Mouse (Mus musculus) inflammation-experienced regulatory T-cells, adult 6 months (primary cell): ENCODE measurements around the gene Epp13. TPM values are rescaled to one million over a fixed set of nuclear protein-coding genes. Genes with fewer than 3 reads are reported as not detected.
"Not testable (repeated sequence)": the region's sequence is repeated elsewhere in the genome, so short reads cannot be mapped to it uniquely, and the experiment has no call there.

Source experiments
- ATAC-seq: one replicate; pipeline ENCODE4 v1.8.0; 2017
- polyA plus RNA-seq, 3 experiments: library from polyadenylated mRNA; unstranded; fragments of 100-300 nt; shearing (Covaris generic); gene quantifications; one replicate each; pipeline ENCODE4 v1.2.1; 2017

Epp13 gene
- polyA plus RNA-seq, 3 experiments from 2014 or later: not detected

DNA sequence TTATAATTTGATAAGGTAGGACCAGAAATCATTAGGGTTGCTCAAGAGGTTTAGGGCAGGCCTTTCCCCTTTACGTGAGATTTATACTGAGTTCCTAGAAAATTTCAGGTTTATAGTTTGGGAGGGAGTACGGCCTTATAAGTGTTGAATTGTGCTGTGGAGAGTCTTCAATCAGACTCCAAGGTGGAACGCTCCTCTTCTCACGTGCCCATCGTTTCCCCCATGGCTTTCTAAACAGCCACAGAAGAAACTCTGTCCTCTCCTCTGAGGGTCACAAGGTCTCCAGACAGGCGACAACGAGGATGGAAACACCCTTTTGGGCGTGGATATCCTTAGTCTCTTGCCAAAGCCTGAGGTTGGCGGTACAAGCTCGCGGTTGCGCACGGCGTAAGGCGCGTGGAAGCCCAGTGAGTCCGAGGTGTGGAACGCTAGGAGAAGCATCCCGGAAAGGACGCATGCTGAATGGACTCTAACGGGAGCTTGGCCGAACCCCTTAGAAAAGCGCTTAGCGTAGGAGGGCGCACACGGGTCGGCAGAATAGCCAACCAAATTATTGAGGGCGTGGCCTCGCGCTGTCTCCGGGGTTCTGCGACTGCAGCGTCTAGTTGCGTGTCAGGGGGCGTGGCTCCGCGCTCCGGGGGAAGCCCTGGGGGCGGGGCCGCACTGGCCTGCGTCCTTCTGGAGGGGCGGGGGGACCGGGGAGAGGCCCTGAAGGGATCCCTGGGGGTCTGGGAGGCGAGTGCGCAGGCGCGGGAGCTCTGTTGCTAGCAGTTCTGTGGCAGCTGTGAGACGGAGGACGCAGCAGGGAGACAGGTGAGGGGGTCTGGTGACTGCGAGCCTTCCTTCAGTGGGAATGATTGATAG is 33.6 kb downstream of the Epp13 start, which contains the start of gene Zfp667:
Gene Zfp667, plus strand, starts transcription at position 738 of the 864 bp plus-strand sequence.
- peak; percentile 66 for ATAC-seq

DNA sequence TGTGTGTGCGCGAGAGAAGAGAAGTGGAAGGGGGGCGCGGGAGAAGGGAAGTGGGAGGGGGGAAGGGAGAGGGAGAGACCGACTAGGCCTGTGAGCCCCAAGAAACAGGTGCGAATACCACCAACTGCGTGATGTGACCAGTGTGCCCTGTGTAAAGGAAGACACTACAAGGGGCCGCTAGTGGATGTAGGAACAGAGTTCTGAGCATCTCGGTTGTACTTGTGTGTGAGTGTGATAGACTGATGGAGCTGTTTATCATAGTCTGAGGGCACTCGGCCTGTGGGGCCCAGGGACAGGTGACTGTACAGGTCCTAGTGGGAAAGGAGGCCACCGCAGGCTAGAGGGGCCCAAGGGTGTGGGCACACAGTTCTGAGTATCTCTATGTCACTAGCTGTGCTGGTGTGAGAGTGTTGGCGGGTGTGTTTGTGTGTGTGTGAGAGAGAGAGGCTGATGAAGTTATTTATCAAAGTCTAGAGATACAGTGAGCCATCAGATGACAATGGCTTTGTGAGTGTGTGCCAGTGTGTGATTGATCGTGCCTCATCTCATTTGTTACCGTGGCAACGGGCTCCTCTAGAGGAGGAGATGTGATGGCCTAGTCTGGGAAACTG is 34.5 kb downstream of the Epp13 start:
- no peak for ATAC-seq

DNA sequence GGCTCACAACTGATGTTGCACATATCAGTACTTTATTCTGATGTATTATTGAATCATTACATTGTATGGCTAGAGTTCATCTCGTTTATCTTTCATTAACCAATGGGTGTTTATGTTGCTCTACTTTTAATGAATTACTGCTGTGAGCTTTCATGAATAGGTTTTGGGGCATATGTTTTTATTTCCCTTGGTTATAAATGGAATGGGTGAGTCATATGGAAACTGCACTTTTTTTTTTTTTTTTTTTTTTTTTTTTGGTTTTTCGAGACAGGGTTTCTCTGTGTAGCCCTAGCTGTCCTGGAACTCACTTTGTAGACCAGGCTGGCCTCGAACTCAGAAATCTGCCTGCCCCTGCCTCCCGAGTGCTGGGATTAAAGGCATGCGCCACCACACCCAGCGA is 38.6 kb downstream of the Epp13 start:
- ATAC-seq: not testable (repeated sequence)

DNA sequence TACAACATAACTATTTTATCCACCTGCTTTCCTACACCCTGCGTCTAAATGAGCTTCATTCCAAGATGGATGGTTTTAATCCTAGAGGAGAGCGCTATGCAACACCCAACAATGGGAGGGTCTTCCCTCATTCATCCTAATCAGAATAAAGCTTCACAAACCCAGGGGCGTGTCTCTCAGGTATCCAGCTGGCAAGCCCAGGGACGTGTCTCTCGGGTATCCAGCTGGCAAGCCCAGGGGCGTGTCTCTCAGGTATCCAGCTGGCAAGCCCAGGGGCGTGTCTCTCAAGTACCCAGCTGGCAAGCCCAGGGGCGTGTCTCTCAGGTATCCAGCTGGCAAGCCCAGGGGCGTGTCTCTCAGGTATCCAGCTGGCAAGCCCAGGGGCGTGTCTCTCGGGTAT is 48.3 kb downstream of the Epp13 start:
- not testable (repeated sequence) for ATAC-seq

DNA sequence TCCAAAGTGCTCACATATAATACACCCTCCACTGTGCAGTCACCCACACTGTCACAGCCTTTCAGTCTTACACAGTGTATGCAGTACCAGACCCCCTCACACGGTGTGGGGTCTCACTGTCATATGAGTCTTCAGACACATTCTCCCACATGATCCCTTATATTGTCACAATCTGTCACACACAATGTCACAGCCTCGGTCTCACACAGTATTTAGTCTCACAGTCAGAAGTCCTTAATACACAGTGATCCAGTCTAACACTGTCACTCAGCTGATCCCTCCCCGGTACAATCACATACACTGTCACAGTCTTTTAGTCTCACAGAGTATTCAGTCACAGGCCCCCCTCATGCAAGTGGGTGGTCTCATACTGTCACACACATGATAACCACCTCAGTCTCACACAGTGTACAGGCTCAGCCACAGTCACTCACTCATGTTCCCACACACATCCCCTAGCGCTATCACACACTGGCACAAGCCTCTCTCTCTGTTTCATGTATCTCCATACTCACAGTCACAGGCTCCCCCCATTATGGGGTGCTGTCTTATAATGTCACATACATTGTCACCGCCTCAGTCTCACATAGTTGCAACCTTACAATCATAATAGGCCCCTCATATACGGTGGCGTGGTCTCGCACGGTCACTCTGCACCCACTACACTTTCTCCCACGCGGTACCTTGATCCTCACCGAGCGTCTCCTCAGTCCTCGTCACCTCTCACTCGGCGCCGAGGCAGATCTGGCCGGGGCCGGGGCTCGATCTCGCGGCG is 78.1 kb downstream of the Epp13 start:
- peak; percentile 20 for ATAC-seq

DNA sequence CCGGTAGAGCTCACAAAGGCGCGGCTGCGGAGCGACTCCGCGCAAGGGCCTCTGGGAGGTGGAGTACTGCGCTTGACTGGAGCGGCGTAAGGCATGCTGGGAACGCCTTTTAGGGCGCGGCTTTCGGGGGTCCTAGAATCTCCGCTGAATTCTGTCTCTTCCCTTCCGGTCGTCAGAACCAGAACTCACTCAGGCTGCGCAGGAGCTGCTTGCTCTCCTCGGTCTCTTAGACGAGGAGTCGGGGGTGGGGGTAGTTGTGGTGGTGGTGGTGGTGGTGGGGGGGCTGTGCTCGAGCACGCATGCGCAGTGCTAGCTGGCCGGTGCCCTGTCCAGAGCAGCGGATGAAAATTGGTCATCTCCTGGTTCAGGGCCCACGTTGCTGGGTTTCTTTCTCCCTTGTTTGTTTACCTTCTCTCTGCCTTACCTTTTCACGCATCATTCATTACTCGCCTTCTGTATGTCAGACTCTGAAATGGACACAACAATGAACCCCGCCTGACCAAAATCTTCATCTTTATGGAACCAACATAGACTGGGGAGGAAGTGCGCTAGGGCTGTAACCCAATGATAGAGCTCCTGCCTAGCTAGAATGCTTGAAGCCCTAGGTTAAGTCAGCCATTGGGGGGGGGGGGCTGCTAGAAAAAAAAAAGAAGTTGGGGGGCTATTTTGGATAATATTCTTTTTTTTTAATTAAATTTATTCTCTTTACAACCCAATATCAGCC is 78.9 kb downstream of the Epp13 start, which contains the start of gene Zfp583:
Gene Zfp583, minus strand, starts transcription at position 53 of the 724 bp plus-strand sequence.
- ATAC-seq: peak; percentile 87

Other genes starting within 250 kb of the Epp13 start
- gene Vmn1r65, start 241.7 kb upstream of the Epp13 start, polyA plus RNA-seq: not detected
- gene Nlrp4c, start 207.5 kb upstream of the Epp13 start, polyA plus RNA-seq: not detected
- gene Zfp787, start 96.7 kb upstream of the Epp13 start, polyA plus RNA-seq: 1 to 10 TPM; 4.2 to 5.8 (median 4.3) TPM
- gene Zfp444, start 80.5 kb upstream of the Epp13 start, polyA plus RNA-seq: 1 to 10 TPM; 6.3 to 7.5 (median 6.4) TPM
- gene Galp, start 55.6 kb upstream of the Epp13 start, polyA plus RNA-seq: not detected
- under 1 TPM in 1 of 3 experiments, not detected in 2; 0.85 TPM for gene Zscan5b, start 30.4 kb upstream of the Epp13 start, polyA plus RNA-seq
- 1 to 10 TPM; 3.3 to 7.6 (median 4.7) TPM for gene Zfp667, start 33.9 kb downstream of the Epp13 start, polyA plus RNA-seq
- under 1 TPM; 0.39 to 0.92 (median 0.44) TPM for gene Zfp583, start 78.6 kb downstream of the Epp13 start, polyA plus RNA-seq
- under 1 TPM in 2 of 3 experiments, not detected in 1; 0.62 to 0.90 TPM for gene Gm3854, start 91.0 kb downstream of the Epp13 start, polyA plus RNA-seq
- gene Zfp78, start 110.6 kb downstream of the Epp13 start, polyA plus RNA-seq: 1 to 10 TPM; 2.6 to 3.8 (median 3.4) TPM
- gene Zfp28, start 130.6 kb downstream of the Epp13 start, polyA plus RNA-seq: 1 to 10 TPM; 3.6 to 5.1 (median 3.8) TPM
- not detected for gene Smim17, start 146.0 kb downstream of the Epp13 start, polyA plus RNA-seq
- not detected for gene Gm20715, start 157.6 kb downstream of the Epp13 start, polyA plus RNA-seq
- gene Olfr1344, start 186.0 kb downstream of the Epp13 start, polyA plus RNA-seq: not detected
- gene Olfr1336, start 203.5 kb downstream of the Epp13 start, polyA plus RNA-seq: under 1 TPM in 2 of 3 experiments, not detected in 1; 0.05 to 0.09 TPM
- gene Olfr1346, start 214.4 kb downstream of the Epp13 start, polyA plus RNA-seq: under 1 TPM in 1 of 3 experiments, not detected in 2; 0.08 TPM
- not detected for gene Olfr5, start 234.2 kb downstream of the Epp13 start, polyA plus RNA-seq
- gene Olfr1347, start 247.0 kb downstream of the Epp13 start, polyA plus RNA-seq: not detected